In the genomic region with DNA sequence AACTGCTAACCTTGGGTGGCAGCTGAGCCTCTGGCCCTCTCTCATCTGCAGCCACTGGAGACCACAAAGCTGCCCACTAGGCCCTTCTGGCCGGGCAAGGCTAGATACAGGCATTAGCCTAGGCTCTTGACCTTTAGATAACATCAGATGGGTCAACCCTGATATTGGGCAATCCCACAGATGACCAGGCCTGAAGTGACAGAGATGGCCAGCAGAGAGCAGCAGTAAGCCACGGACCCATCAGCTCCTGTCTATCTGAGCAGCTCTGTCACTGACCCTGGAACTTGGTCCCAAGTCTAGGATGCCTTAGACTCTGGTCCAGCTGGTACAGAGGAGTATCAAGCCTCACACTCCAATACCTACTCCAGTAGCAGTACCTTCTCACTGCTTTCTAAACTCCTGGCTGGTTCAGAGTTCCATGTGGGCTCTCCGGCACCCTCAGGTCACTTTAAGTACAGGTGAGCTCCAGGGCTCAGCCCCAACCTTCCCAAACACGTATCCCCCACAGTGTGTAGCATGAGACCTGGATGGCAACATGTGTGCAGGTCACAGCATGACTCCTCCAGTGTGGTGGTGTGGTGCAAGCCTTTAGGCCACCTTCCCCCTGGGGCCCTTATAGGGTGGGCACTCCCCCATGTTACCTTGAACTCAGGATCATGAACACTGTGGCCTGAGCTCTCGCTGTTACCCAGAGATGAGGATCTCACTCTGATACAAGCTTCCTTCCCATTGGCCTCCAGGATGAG, we compare ENCODE assay signal across 8 mouse cellular contexts. TPM values are rescaled to one million over a fixed set of nuclear protein-coding genes. Genes with fewer than 3 reads are reported as not detected.
A peak's percentile ranks its signal among the peaks of the same experiment; 100 is the strongest.
DNase-seq lines count a peak whose midpoint lies in the region; ATAC-seq and TF ChIP-seq lines count a peak whose summit lies in the region.

No protein-coding gene starts in this region.

- ATAC-seq in lung, embryonic 14.5 days (ENCODE audit: insufficient read depth) = peak; percentile 60; the same call in 1 of the 2 replicates
- peak; percentile 55 for ATAC-seq in neutrophil, adult 5-6 weeks (ENCODE audit: extremely low read depth, insufficient number of reproducible peaks, low FRiP score, poor library complexity, severe bottlenecking)

- DNase-seq in B cell, adult 2 months = peak; percentile 55 to 57
- peak; percentile 86 for DNase-seq in adrenal gland, postnatal 10 days
- peak; percentile 58 to 71 for DNase-seq in heart, postnatal 36 days
- peak; percentile 81 to 84 for DNase-seq in kidney, postnatal 4 days
- peak; percentile 80 for DNase-seq in lung, embryonic 14.5 days
- peak; percentile 66 for DNase-seq in urinary bladder, postnatal 14 days (ENCODE audit: low spot score)

- no peaks in the 10 kb centered on the region for H3K36me3 ChIP-seq in lung, embryonic 14.5 days (ENCODE audit: insufficient read depth)

- H3K4me3 ChIP-seq in embryonic fibroblast, embryonic 13.5 days (ENCODE audit: insufficient read depth, low read length) = no peak overlapping the region
- no peak overlapping the region for H3K4me3 ChIP-seq in lung, embryonic 14.5 days (ENCODE audit: low read depth, low read length)

- no peak for TF ChIP-seq POLR2A in embryonic fibroblast, embryonic 13.5 days (IDR thresholded peaks at IDR 0.05; ENCODE audit: low read depth, low read length)

- 48% methylated on average over 5 of the region's 5 CpGs for WGBS in lung, embryonic 14.5 days

- TF ChIP-seq CTCF in embryonic fibroblast, embryonic 13.5 days (IDR thresholded peaks at IDR 0.05; ENCODE audit: borderline replicate concordance, insufficient read depth, low read length) = peak; percentile 92
- TF ChIP-seq CTCF in lung, embryonic 14.5 days (IDR thresholded peaks at IDR 0.05; ENCODE audit: low read depth) = peak; percentile 83

- H3K27me3 ChIP-seq in lung, embryonic 14.5 days (ENCODE audit: insufficient read depth, low read length) = no peaks in the 10 kb centered on the region

- H3K27ac ChIP-seq in embryonic fibroblast, embryonic 13.5 days (ENCODE audit: insufficient read depth, low read length) = no peak overlapping the region
- no peak overlapping the region for H3K27ac ChIP-seq in lung, embryonic 14.5 days (ENCODE audit: low read depth)

- no peak overlapping the region for H3K4me2 ChIP-seq in lung, embryonic 14.5 days

- H3K4me1 ChIP-seq in embryonic fibroblast, embryonic 13.5 days (ENCODE audit: control insufficient read depth, insufficient read depth, low read length) = no peaks in the 10 kb centered on the region
- H3K4me1 ChIP-seq in lung, embryonic 14.5 days (ENCODE audit: insufficient read depth) = no peaks in the 10 kb centered on the region

- intact Hi-C loops in heart, postnatal 36 days (cut with DNase I) = loop anchor here (1.0 kb wide), 1 partner anchor 64 kb away; no protein-coding TSS in a partner anchor

- peaks cover 3% of the 10 kb centered on the region; the same call in 1 of the 2 replicates for H3K9me3 ChIP-seq in lung, embryonic 14.5 days (ENCODE audit: low read depth, low read length)

- H3K9ac ChIP-seq in lung, embryonic 14.5 days = no peak overlapping the region

RNA-seq across cellular contexts. Expression of a gene that starts 18.4 kb away (rescaled TPM):
- 10 to 100 TPM; 14.9 to 16.5 TPM for total RNA-seq in adrenal gland, postnatal 10 days (2021)
- polyA plus RNA-seq in embryonic fibroblast, embryonic 13.5 days (2011; ENCODE audit: insufficient read length, low read depth, missing spikeins) = 0.70 and 0.80 TPM in 2 replicates
- total RNA-seq in heart, postnatal 36 days (2021) = 10 to 100 TPM; 23.6 to 28.4 TPM
- 14.8 and 17.5 TPM in 2 replicates for polyA plus RNA-seq in lung, embryonic 14.5 days (2014; fragmentation: Nextera tagmentation; extraction: Ambion mirVana)
- total RNA-seq in neutrophil, adult 5-6 weeks (2017) = 0.98 and 3.8 TPM in 2 replicates

RNA-seq across cellular contexts. Expression of a gene that starts 19.0 kb away (rescaled TPM):
- total RNA-seq in adrenal gland, postnatal 10 days (2021) = under 1 TPM; 0.66 to 0.94 TPM
- 1.2 and 1.4 TPM in 2 replicates for polyA plus RNA-seq in embryonic fibroblast, embryonic 13.5 days (2011; ENCODE audit: insufficient read length, low read depth, missing spikeins)
- total RNA-seq in heart, postnatal 36 days (2021) = 1 to 10 TPM; 2.1 to 6.0 TPM
- 1.3 and 1.7 TPM in 2 replicates for polyA plus RNA-seq in lung, embryonic 14.5 days (2014; fragmentation: Nextera tagmentation; extraction: Ambion mirVana)
- total RNA-seq in neutrophil, adult 5-6 weeks (2017) = not detected in 2 replicates

RNA-seq across cellular contexts. Expression of a gene that starts 55.7 kb away (rescaled TPM):
- 10 to 100 TPM; 57.4 to 60.9 TPM for total RNA-seq in adrenal gland, postnatal 10 days (2021)
- polyA plus RNA-seq in embryonic fibroblast, embryonic 13.5 days (2011; ENCODE audit: insufficient read length, low read depth, missing spikeins) = 26.1 and 34.5 TPM in 2 replicates
- 10 to 100 TPM; 43.2 to 44.0 TPM for total RNA-seq in heart, postnatal 36 days (2021)
- 93.8 and 97.3 TPM in 2 replicates for polyA plus RNA-seq in lung, embryonic 14.5 days (2014; fragmentation: Nextera tagmentation; extraction: Ambion mirVana)
- total RNA-seq in neutrophil, adult 5-6 weeks (2017) = 5.1 and 5.2 TPM in 2 replicates
